Mouse (Mus musculus): ENCODE data around the gene Rpl36-ps4. TPM values are rescaled to one million over a fixed set of nuclear protein-coding genes. Genes with fewer than 3 reads are reported as not detected.
A peak's percentile ranks its signal among the peaks of the same experiment; 100 is the strongest.
"Not testable (repeated sequence)": the region's sequence is repeated elsewhere in the genome, so short reads cannot be mapped to it uniquely, and the experiment has no call there.

Rpl36-ps4 gene
- total and polyA plus RNA-seq, 3 experiments: not detected

DNA sequence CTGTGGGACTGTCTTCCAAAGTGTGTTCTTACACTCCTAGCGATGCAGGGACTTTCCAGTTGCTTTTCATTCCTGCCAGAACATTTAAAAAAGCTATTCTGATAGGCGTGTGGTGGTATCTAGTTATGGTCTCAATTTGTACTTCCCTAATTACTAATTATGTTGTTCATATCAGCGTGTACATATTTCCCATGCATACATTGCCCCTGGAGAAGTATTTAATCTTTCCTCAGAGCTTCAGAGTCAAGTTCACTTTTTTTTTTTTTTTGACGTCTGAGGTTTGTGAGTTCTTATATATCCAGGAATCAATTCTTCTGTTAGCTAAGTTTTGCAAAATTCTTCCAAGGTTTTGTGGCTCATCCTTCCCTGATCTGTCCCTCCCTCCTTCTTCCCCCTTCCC, 15.4 kb downstream of the Rpl36-ps4 start:
- no peak for DNase-seq

- peak; percentile 77 for DNase-seq
Observed at GRCm38 (mm10) chr17:87948965-87949584, 28.3 kb downstream of the Rpl36-ps4 start.

GRCm38 (mm10) chr17:87954618-87955124, 33.9 kb downstream of the Rpl36-ps4 start:
- DNase-seq: not testable (repeated sequence)

DNA sequence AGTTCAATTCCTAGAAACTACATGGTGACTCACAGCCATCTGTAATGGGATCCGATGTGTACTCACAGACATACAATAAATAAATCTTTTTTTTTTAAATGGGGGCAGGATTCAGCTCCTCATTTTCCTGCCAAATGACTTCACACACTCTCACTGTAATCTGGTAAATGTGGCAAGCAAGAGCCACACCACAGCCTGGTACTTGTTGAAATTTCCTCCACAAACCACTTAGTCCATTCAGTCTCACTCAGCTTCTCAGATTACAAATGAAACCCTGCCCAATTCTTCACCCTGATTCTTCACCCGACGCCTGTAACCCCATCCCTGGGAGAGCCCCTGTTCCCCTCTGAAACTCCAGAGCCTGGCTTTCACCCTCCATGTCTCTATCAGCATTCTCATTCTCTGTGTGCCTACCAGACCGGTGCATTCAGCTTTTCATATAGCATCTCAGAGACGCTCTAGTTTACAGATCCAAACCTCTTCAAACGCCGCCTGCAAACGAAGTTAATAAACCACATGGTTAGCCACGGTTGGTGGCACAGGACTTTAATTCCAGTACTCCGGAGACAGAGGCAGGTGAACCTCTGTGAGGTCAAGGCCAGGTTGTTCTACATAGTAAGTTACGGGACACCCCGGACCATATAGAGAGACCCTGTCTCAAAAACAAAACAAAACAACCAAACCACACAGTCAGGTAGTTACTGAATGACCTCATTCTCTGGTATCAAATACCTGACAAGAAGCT, 36.5 kb downstream of the Rpl36-ps4 start:
- DNase-seq: no peak

DNA sequence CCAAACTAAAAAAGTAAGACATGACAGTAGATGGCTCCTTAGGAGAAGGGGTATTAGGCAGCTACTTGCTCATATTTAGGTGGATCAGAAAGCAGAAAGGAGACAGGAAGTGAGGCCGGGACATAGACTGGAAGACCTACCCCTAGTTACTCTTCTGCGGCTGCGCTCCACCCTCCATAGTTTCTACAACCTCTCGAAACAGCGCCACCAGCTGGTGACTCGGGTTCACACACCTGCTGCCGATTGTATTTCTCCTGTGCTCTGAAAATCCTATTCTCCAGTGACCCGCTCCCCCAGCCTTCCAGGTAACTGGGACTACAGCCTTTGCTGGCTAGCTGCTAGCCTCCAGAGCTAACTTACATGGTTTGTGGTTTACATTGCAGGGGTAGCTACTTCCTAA, 37.5 kb downstream of the Rpl36-ps4 start:
- DNase-seq: no peak

DNA sequence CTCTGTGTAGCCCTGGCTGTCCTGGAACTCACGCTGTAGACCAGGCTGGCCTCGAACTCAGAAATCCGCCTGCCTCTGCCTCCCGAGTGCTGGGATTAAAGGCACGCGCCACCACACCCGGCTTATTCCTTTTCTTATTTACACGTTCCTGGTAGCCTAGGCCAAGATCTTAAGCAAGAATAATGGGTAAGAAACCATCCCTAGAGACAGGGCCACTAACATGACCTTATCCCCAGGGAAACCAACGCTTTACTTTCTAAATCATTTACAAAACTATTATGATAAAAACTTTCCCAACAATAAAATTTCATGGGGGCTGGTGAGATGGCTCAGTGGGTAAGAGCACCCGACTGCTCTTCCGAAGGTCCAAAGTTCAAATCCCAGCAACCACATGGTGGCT, 38.6 kb downstream of the Rpl36-ps4 start:
- not testable (repeated sequence) for DNase-seq

GRCm38 (mm10) chr17:87959931-87960330, 39.2 kb downstream of the Rpl36-ps4 start:
- DNase-seq: not testable (repeated sequence)

DNA sequence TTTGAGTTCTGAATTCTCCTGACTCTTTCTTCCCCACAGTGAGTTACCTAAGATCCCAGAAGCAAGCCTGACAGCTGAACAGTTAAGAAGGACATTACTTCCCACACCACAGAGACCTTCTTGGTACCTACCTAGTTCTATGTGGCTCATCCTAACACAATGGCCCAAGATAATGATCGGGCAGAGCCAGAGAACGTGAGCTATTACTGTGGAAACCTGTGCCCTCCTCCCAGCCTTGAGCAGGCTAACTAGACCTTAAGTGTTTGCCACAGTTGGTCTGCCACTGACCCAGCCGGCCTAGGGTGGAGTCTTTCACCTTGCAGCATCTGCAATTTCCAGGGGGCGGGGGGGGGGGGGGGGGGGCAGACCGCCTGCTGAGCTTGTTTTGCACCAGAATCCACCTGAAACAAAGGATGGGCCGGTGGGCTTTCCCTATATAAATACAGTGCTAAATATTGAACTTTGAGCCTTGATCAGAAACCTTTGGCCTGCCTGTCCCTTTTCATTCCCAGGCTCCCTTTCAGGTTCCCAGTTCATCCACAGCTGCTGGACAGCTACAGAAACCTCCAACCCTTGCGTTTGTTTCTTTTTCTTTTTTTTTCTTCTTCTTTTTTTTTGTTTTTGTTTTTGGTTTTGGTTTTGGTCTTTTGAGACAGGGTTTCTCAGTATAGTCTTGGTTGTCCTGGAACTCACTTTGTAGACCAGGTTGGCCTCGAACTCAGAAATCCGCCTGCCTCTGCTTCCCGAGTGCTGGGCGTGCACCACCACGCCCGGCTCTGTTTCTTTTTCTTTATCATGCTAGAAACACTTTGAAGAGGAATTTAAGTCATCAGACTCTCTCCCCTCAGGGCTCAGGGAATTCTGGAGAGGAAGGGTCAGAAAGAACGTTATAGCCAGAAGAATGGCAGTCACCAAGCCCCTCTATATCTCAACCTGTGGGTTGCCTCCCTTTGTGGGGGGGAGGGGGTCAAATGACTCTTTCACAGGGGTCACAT, 42.6 kb downstream of the Rpl36-ps4 start:
- no peak for DNase-seq

DNA sequence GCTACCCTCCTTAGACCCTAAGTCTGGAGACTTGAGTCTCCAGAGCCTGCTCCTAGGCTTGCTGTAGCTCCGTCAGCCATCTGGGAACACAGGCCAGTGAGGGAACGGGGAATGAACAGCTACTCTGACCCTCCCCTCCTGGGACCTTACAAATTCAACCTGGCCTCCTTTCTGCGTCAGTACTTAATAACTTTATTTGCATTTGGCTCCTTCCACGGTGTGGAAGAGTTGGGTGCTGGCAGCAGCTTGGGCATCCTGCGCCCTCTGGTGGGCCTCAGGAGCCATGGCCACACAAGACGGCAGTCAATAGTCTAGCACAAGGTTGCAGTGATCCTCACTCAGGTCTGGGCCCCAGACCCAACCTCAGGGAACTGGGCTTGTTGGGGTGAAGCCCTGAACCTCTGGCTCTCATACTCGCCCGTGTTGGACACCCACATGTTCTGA, 47.7 kb downstream of the Rpl36-ps4 start:
- not testable (repeated sequence) for DNase-seq

Other genes with a start within 250 kb of the Rpl36-ps4 start
- 10 to 100 TPM; 16.8 to 21.6 TPM for gene Msh2, start 248.6 kb upstream of the Rpl36-ps4 start, total RNA-seq (2021)
- 2.3 and 6.1 TPM in 2 replicates for gene Msh2, start 248.6 kb upstream of the Rpl36-ps4 start, polyA plus RNA-seq (2012; rRNA removed)
- gene Kcnk12, start 123.0 kb upstream of the Rpl36-ps4 start, total RNA-seq (2021): under 1 TPM; 0.28 to 0.66 TPM
- gene Kcnk12, start 123.0 kb upstream of the Rpl36-ps4 start, polyA plus RNA-seq (2012; rRNA removed): 0.72 and 1.2 TPM in 2 replicates
- 10 to 100 TPM; 13.1 to 13.6 TPM for gene Msh6, start 54.1 kb downstream of the Rpl36-ps4 start, total RNA-seq (2021)
- gene Msh6, start 54.1 kb downstream of the Rpl36-ps4 start, polyA plus RNA-seq (2012; rRNA removed): 1.8 and 2.0 TPM in 2 replicates
- gene Fbxo11, start 144.3 kb downstream of the Rpl36-ps4 start, total RNA-seq (2021): 10 to 100 TPM; 49.6 to 63.4 TPM
- 6.6 and 9.1 TPM in 2 replicates for gene Fbxo11, start 144.3 kb downstream of the Rpl36-ps4 start, polyA plus RNA-seq (2012; rRNA removed)

Data from adrenal gland, adult 2 months (tissue).